Mouse (Mus musculus) NIH3T3 (cell line): Measurements from ENCODE around the gene Dock2.

Source experiments
- DNase-seq: peaks from one replicate; pipeline ENCODE4 v3.0.0-alpha.2; 2012; ENCODE audit warnings: low read depth

Gene Dock2

GRCm38 (mm10) chr11:34194158-34194941 lies 589.3 kb downstream of the Dock2 start:
- no peak for DNase-seq

GRCm38 (mm10) chr11:34193658-34194057 lies 590.0 kb downstream of the Dock2 start:
- DNase-seq: no peak

GRCm38 (mm10) chr11:34184266-34184665 lies 599.4 kb downstream of the Dock2 start:
- DNase-seq: no peak

- DNase-seq: peak; percentile 11
Measured at GRCm38 (mm10) chr11:34181214-34182117, 602.2 kb downstream of the Dock2 start.

DNA sequence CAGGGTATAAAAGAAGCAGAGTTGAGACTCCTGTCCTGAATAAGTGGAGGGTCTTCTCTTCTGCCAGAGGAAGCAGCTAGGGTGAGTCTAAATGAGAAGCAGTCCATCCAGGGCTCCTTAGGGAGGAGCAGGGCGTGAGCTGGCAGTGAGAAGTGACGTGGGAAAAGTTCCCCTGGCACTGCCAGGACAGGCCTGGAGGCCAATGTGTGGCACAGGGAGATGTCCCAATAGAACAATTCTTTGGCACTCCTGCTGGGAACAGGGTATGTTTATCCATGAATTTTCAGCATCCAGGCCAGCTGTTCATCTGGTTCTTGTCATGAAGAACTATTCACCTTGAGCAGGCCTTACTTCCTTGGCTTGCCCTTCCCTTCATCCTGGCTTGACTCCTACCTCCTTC lies 604.9 kb downstream of the Dock2 start:
- DNase-seq: no peak
